Mouse (Mus musculus) MEL (cell line): Measurements from ENCODE around the gene Bag6. TPM values are rescaled to one million over a fixed set of nuclear protein-coding genes. Genes with fewer than 3 reads are reported as not detected.
A peak's percentile ranks its signal among the peaks of the same experiment; 100 is the strongest.

Experiments used
- DNase-seq: peaks from one replicate; pipeline ENCODE4 v3.0.0; 2011; ENCODE audit warnings: low read depth, low spot score
- H3K27ac ChIP-seq: 2 replicates; pipeline ENCODE4 v1.5.1; 2012; ENCODE audit warnings: low read depth, mild to moderate bottlenecking, control low read depth, low read length, moderate library complexity; ENCODE audit not compliant: control insufficient read depth
- H3K27me3 ChIP-seq, 2 experiments: fragments of 150-350 bp in 1 of 2; sonication (generic) in 1 of 2; 2 replicates each; pipeline ENCODE4 v1.6.1; 2012; ENCODE audit warnings: low read length in 2 of 2, mild to moderate bottlenecking in 2 of 2, improper control_type of control experiment in 1 of 2, moderate library complexity in 1 of 2; ENCODE audit not compliant: insufficient read depth in 2 of 2, control insufficient read depth in 1 of 2
- H3K36me3 ChIP-seq, 2 experiments: 2 replicates each; pipeline ENCODE4 v1.6.1; 2012 to 2014; ENCODE audit warnings: low read length in 2 of 2, improper control_type of control experiment in 1 of 2, inconsistent platforms in 1 of 2, mild to moderate bottlenecking in 1 of 2; ENCODE audit not compliant: insufficient read depth in 2 of 2, control insufficient read depth in 1 of 2
- H3K4me1 ChIP-seq, 2 experiments: fragments of 150-350 bp in 1 of 2; sonication (generic) in 1 of 2; 2 replicates each; pipeline ENCODE4 v1.6.1; 2012; ENCODE audit warnings: low read length in 2 of 2, improper control_type of control experiment in 1 of 2, mild to moderate bottlenecking in 1 of 2; ENCODE audit not compliant: insufficient read depth in 2 of 2, control insufficient read depth in 1 of 2
- H3K4me3 ChIP-seq, 2 experiments: fragments of 150-350 bp in 1 of 2; sonication (generic) in 1 of 2; 2 replicates each; pipeline ENCODE4 v1.5.1; 2012; ENCODE audit warnings: low read depth in 2 of 2, low read length in 2 of 2, mild to moderate bottlenecking in 2 of 2, moderate library complexity in 2 of 2, control low read depth in 1 of 2, improper control_type of control experiment in 1 of 2; ENCODE audit not compliant: control insufficient read depth in 1 of 2, insufficient read depth in 1 of 2
- H3K79me2 ChIP-seq: 2 replicates; pipeline ENCODE4 v1.6.1; 2012; ENCODE audit warnings: mild to moderate bottlenecking, low read length, moderate library complexity; ENCODE audit not compliant: control insufficient read depth, poor library complexity, insufficient read depth
- H3K9ac ChIP-seq: 2 replicates; pipeline ENCODE4 v1.6.1; 2012; ENCODE audit warnings: low read depth, mild to moderate bottlenecking, control low read depth, low read length, moderate library complexity; ENCODE audit not compliant: control insufficient read depth, poor library complexity, severe bottlenecking
- H3K9me3 ChIP-seq: fragments of 150-350 bp; sonication (generic); replicated peaks from 2 replicates; pipeline ENCODE4 v1.6.1; 2012; ENCODE audit warnings: mild to moderate bottlenecking, low read length, improper control_type of control experiment, moderate library complexity; ENCODE audit not compliant: insufficient read depth
- BHLHE40 ChIP-seq: IDR thresholded peaks from 2 replicates; pipeline ENCODE4 v1.6.1; 2012; ENCODE audit warnings: low read depth, mild to moderate bottlenecking, inconsistent platforms, low read length, improper control_type of control experiment, borderline replicate concordance
- CHD1 ChIP-seq: IDR thresholded peaks from 2 replicates; pipeline ENCODE4 v1.6.1; 2012; ENCODE audit warnings: low read depth, mild to moderate bottlenecking, inconsistent platforms, low read length, improper control_type of control experiment
- CTCF ChIP-seq, 3 experiments: IDR thresholded peaks in 2 of 3; conservative IDR thresholded peaks in 1 of 3; 2 replicates each; pipeline ENCODE4 v1.5.1; 2011 to 2012; ENCODE audit warnings: low read length in 3 of 3, low read depth in 2 of 3, mild to moderate bottlenecking in 2 of 3, improper control_type of control experiment in 1 of 3, inconsistent platforms in 1 of 3, mixed read lengths in 1 of 3, moderate library complexity in 1 of 3; ENCODE audit not compliant: control insufficient read depth in 1 of 3, insufficient read depth in 1 of 3, poor library complexity in 1 of 3, severe bottlenecking in 1 of 3
- EP300 ChIP-seq, 2 experiments: IDR thresholded peaks; 2 replicates each; pipeline ENCODE4 v1.6.1; 2011; ENCODE audit warnings: improper control_type of control experiment in 2 of 2, low read length in 2 of 2, low read depth in 1 of 2, mild to moderate bottlenecking in 1 of 2
- ETS1 ChIP-seq: IDR thresholded peaks from 2 replicates; pipeline ENCODE4 v1.6.1; 2012; ENCODE audit warnings: low read depth, mild to moderate bottlenecking, inconsistent platforms, low read length, improper control_type of control experiment, moderate library complexity
- GABPA ChIP-seq: IDR thresholded peaks from 2 replicates; pipeline ENCODE4 v1.6.1; 2012; ENCODE audit warnings: low read depth, mild to moderate bottlenecking, inconsistent platforms, low read length, improper control_type of control experiment, moderate library complexity
- GATA1 ChIP-seq: IDR thresholded peaks from 2 replicates; pipeline ENCODE4 v1.6.1; 2011; ENCODE audit warnings: low read depth, low read length, improper control_type of control experiment
- HCFC1 ChIP-seq: IDR thresholded peaks from 2 replicates; pipeline ENCODE4 v1.6.1; 2012; ENCODE audit warnings: low read depth, mild to moderate bottlenecking, inconsistent platforms, low read length, improper control_type of control experiment, moderate library complexity
- JUND ChIP-seq: IDR thresholded peaks from 2 replicates; pipeline ENCODE4 v1.6.1; 2011; ENCODE audit warnings: low read depth, mild to moderate bottlenecking, improper control_type of control experiment, low read length
- MAZ ChIP-seq: IDR thresholded peaks from 2 replicates; pipeline ENCODE4 v1.6.1; 2012; ENCODE audit warnings: low read depth, mild to moderate bottlenecking, inconsistent platforms, low read length, improper control_type of control experiment
- MEF2A ChIP-seq: IDR thresholded peaks from 2 replicates; pipeline ENCODE4 v1.6.1; 2014; ENCODE audit warnings: low read depth, mild to moderate bottlenecking, inconsistent platforms, low read length, improper control_type of control experiment; ENCODE audit not compliant: poor library complexity, insufficient replicate concordance, severe bottlenecking; ENCODE audit errors: extremely low read depth
- MXI1 ChIP-seq: IDR thresholded peaks from 2 replicates; pipeline ENCODE4 v1.6.1; 2011; ENCODE audit warnings: mild to moderate bottlenecking, low read depth, low read length, improper control_type of control experiment
- MYB ChIP-seq: IDR thresholded peaks from 2 replicates; pipeline ENCODE4 v1.6.1; 2011; ENCODE audit warnings: mild to moderate bottlenecking, low read depth, low read length, improper control_type of control experiment
- MYC ChIP-seq: IDR thresholded peaks from 2 replicates; pipeline ENCODE4 v1.6.1; 2011; ENCODE audit warnings: low read depth, mild to moderate bottlenecking, low read length, improper control_type of control experiment, moderate library complexity
- NRF1 ChIP-seq: IDR thresholded peaks from 2 replicates; pipeline ENCODE4 v1.6.1; 2014; ENCODE audit warnings: low read depth, mild to moderate bottlenecking, inconsistent platforms, low read length, improper control_type of control experiment, moderate library complexity; ENCODE audit not compliant: poor library complexity, insufficient read depth, severe bottlenecking
- POLR2AphosphoS2 ChIP-seq: IDR thresholded peaks from 2 replicates; pipeline ENCODE4 v1.6.1; 2011; ENCODE audit warnings: low read length, improper control_type of control experiment
- POLR2AphosphoS5 ChIP-seq: IDR thresholded peaks from 2 replicates; pipeline ENCODE4 v1.6.1; 2012; ENCODE audit warnings: low read depth, borderline replicate concordance, mild to moderate bottlenecking, inconsistent platforms, low read length, moderate library complexity, mixed read lengths
- RAD21 ChIP-seq: IDR thresholded peaks from 2 replicates; pipeline ENCODE4 v1.6.1; 2011; ENCODE audit warnings: mild to moderate bottlenecking, low read depth, low read length, improper control_type of control experiment
- RCOR1 ChIP-seq: IDR thresholded peaks from 2 replicates; pipeline ENCODE4 v1.6.1; 2012; ENCODE audit warnings: low read depth, mild to moderate bottlenecking, inconsistent platforms, low read length, improper control_type of control experiment
- SIN3A ChIP-seq: IDR thresholded peaks from 2 replicates; pipeline ENCODE4 v1.6.1; 2012; ENCODE audit warnings: low read length, improper control_type of control experiment, inconsistent platforms
- SMC3 ChIP-seq: IDR thresholded peaks from 2 replicates; pipeline ENCODE4 v1.6.1; 2011; ENCODE audit warnings: low read depth, low read length, improper control_type of control experiment
- TBP ChIP-seq: IDR thresholded peaks from 2 replicates; pipeline ENCODE4 v1.8.0; 2011; ENCODE audit warnings: low read depth, low read length, improper control_type of control experiment
- TCF12 ChIP-seq: IDR thresholded peaks from 2 replicates; pipeline ENCODE4 v1.6.1; 2014; ENCODE audit warnings: low read depth, mild to moderate bottlenecking, inconsistent platforms, low read length, improper control_type of control experiment, moderate library complexity
- UBTF ChIP-seq: IDR thresholded peaks from 2 replicates; pipeline ENCODE4 v1.6.1; 2012; ENCODE audit warnings: low read depth, mild to moderate bottlenecking, inconsistent platforms, low read length, improper control_type of control experiment, moderate library complexity, borderline replicate concordance; ENCODE audit not compliant: insufficient read depth
- USF1 ChIP-seq: IDR thresholded peaks from 2 replicates; pipeline ENCODE4 v1.6.1; 2014; ENCODE audit warnings: low read depth, mild to moderate bottlenecking, inconsistent platforms, low read length, improper control_type of control experiment, moderate library complexity
- USF2 ChIP-seq, 2 experiments: IDR thresholded peaks; 2 replicates each; pipeline ENCODE4 v1.6.1; 2011 to 2012; ENCODE audit warnings: improper control_type of control experiment in 2 of 2, low read length in 2 of 2, borderline replicate concordance in 1 of 2, inconsistent platforms in 1 of 2, low read depth in 1 of 2, mild to moderate bottlenecking in 1 of 2; ENCODE audit not compliant: insufficient read depth in 1 of 2
- ZC3H11A ChIP-seq: IDR thresholded peaks from 2 replicates; pipeline ENCODE4 v1.6.1; 2012; ENCODE audit warnings: low read depth, mild to moderate bottlenecking, inconsistent platforms, low read length, improper control_type of control experiment
- ZNF384 ChIP-seq: IDR thresholded peaks from 2 replicates; pipeline ENCODE4 v1.6.1; 2012; ENCODE audit warnings: low read depth, mild to moderate bottlenecking, inconsistent platforms, low read length, improper control_type of control experiment
- polyA plus RNA-seq, 2 experiments: library from polyadenylated mRNA; stranded (reverse) in 1 of 2; unstranded in 1 of 2; fragments of >175 nt in 1 of 2; fragments of >200 nt in 1 of 2; gene quantifications; 2 replicates each; pipeline versions ENCODE4 v1.2.1 to v1.2.4; 2012; ENCODE audit warnings: low replicate concordance in 2 of 2, low read depth in 1 of 2; ENCODE audit not compliant: insufficient read length in 2 of 2, insufficient read depth in 1 of 2, missing spikeins in 1 of 2
- total RNA-seq: library from RNA; depleted of rRNA; stranded (reverse); fragments of 300-350 nt; gene quantifications from 2 replicates; pipeline ENCODE4 v1.2.3, GENCODE M21; 2012

The Bag6 gene
- total and polyA plus RNA-seq, 3 experiments = 102 to 283 TPM; not detected in 1

DNA sequence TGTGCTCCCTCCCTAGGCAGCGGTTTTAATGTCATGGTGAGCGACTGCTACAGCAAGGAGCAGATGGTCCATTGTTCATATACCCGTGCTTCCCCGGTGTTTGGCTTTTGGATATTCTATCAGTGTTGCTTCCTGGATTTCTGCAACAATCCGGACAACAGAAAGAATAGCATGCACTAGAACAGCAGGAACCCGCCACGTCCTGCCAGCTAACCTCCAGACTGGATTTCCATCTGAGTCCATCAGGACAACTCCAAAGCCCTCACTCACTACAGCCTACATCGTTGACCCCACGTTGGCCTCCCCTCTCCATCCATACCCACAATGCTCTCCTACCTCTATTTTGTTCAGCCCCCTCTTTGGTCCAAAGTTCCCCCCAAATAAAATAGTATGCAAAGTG lies 23.2 kb upstream of the Bag6 start:
- peaks cover 0 to 9% of the 10 kb centered on the region in 2 experiments; a peak in 2 of 4 replicates for H3K4me1 ChIP-seq
- DNase-seq = no peak
- no peak overlapping the region for H3K9ac ChIP-seq

DNA sequence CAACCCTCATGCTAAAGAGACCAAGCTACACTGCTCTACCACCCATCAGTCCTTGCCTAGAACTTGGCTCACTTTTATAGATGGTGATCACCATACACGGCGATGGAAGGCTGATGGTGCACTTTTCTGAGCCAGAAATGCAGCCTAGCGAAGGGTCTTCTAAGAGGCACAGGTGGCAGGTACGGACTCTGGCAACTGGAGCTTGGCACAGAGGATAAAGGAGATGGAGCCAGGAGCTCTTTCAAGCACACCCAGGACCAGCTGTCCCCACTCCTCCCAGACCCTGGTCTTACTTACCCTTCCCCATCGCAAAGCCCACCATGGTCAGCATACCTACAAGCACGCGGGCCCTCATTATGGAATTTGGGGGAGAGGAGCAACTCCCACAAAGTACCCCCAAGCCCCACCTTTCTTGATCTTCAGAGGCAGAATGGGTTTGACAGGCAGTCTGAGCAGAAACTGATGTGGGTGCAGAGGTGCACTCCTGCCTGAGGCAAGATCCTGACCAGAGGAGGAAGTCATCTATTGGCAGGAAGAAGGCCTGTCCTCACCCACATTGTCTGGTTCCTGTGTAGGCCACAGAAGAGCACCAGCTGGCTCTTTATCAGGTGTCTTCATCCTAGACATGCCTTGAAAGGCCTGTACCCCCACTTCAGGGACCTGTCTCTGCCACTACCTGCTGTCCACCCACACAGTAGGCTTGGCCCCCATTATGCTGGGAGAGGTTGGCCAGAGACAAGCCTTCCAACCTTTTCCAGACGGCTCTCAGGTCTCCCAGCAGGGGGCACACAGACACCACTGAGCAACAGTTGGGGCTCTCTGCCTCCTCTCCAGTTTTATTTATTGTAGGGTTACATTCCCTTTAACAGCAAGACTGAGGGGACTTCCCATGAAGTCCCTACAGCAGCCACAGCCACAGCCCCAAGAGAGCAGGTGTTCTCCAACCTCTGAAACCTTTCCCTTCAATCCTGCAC lies 19.6 kb upstream of the Bag6 start, which contains the start of gene Ly6g5b:
TSS of gene Ly6g5b (minus strand) at position 383 of the 974 bp plus-strand sequence.
- no peaks in the 10 kb centered on the region for H3K27me3 ChIP-seq
- H3K27ac ChIP-seq = peak within 1 kb of the TSS; percentile 7; the same call in 1 of the 2 replicates
- H3K36me3 ChIP-seq = peaks cover 3 to 16% of the 10 kb centered on the region in 2 experiments; a peak in 3 of 4 replicates
- DNase-seq = peak; percentile 63
- H3K4me3 ChIP-seq = no peak within 1 kb of the TSS
- H3K4me1 ChIP-seq = peaks cover 0 to 9% of the 10 kb centered on the region in 2 experiments; a peak in 2 of 4 replicates
- H3K9ac ChIP-seq = no peak within 1 kb of the TSS
- H3K79me2 ChIP-seq = peaks cover 9% of the 10 kb centered on the region
- no peaks in the 10 kb centered on the region for H3K9me3 ChIP-seq
- no peak for TF ChIP-seq TCF12
- no peak for TF ChIP-seq ZC3H11A
- no peak for TF ChIP-seq JUND
- TF ChIP-seq GATA1 = no peak
- TF ChIP-seq NRF1 = no peak
- no peak for TF ChIP-seq GABPA
- no peak for TF ChIP-seq UBTF
- no peak for TF ChIP-seq HCFC1
- no peak for TF ChIP-seq CHD1
- no peak for TF ChIP-seq USF2 (IDR thresholded peaks at IDR 0.05; ENCODE audit: borderline replicate concordance in 1 of 2, insufficient read depth in 1 of 2, low read depth in 1 of 2, low read length in 2 of 2)
- peak in 1 of 2 experiments; percentile 23; a peak in 1 of 4 replicates for TF ChIP-seq EP300 (IDR thresholded peaks at IDR 0.05; ENCODE audit: low read depth in 1 of 2, low read length in 2 of 2)
- TF ChIP-seq SIN3A = 0 out of 2 replicates have a peak, but pooled peaks have one; percentile 47
- no peak for TF ChIP-seq RCOR1
- no peak for TF ChIP-seq MYC
- no peak for TF ChIP-seq MAZ
- TF ChIP-seq USF1 = no peak
- no peak for TF ChIP-seq POLR2AphosphoS2
- TF ChIP-seq TBP = no peak
- peak; percentile 47 to 66 (median 54) for TF ChIP-seq CTCF (IDR thresholded peaks at IDR 0.05 in 2 of 3, conservative IDR thresholded peaks at IDR 0.05 in 1 of 3; ENCODE audit: control insufficient read depth in 1 of 3, insufficient read depth in 1 of 3, low read depth in 2 of 3, low read length in 3 of 3, poor library complexity in 1 of 3, severe bottlenecking in 1 of 3)
- peak; percentile 41; the same call in 1 of the 2 replicates for TF ChIP-seq SMC3
- TF ChIP-seq POLR2AphosphoS5 = no peak
- no peak for TF ChIP-seq MXI1

More for the DNA sequence above, 23.2 kb upstream of the Bag6 start:
- no peak for TF ChIP-seq RAD21
- no peak for TF ChIP-seq MEF2A
- no peak for TF ChIP-seq ZNF384
- TF ChIP-seq MYB = no peak
- no peak for TF ChIP-seq CTCF (IDR thresholded peaks at IDR 0.05 in 2 of 3, conservative IDR thresholded peaks at IDR 0.05 in 1 of 3; ENCODE audit: control insufficient read depth in 1 of 3, insufficient read depth in 1 of 3, low read depth in 2 of 3, low read length in 3 of 3, poor library complexity in 1 of 3, severe bottlenecking in 1 of 3)
- TF ChIP-seq UBTF = no peak
- no peak for TF ChIP-seq JUND
- TF ChIP-seq ETS1 = no peak
- no peak for TF ChIP-seq HCFC1
- TF ChIP-seq BHLHE40 = no peak
- no peak for TF ChIP-seq MXI1
- no peak for TF ChIP-seq MYC
- TF ChIP-seq TCF12 = no peak
- no peak for TF ChIP-seq POLR2AphosphoS5
- TF ChIP-seq NRF1 = no peak
- H3K36me3 ChIP-seq = peaks cover 0 to 6% of the 10 kb centered on the region in 2 experiments; a peak in 2 of 4 replicates
- H3K27ac ChIP-seq = no peak overlapping the region
- no peaks in the 10 kb centered on the region for H3K27me3 ChIP-seq
- H3K9me3 ChIP-seq = no peaks in the 10 kb centered on the region
- no peak overlapping the region for H3K4me3 ChIP-seq
- H3K79me2 ChIP-seq = no peaks in the 10 kb centered on the region
